Mouse (Mus musculus) B cell, adult (primary cell): Measurements from ENCODE around the gene Ndufs2. TPM values are rescaled to one million over a fixed set of nuclear protein-coding genes. Genes with fewer than 3 reads are reported as not detected.

Experiments
- total RNA-seq: library from RNA; stranded (reverse); gene quantifications from 4 replicates; pipeline ENCODE4 v1.2.4, GENCODE M21; 2023; ENCODE audit not compliant: inconsistent age

The Ndufs2 gene
- total RNA-seq: 120 to 147 TPM (median 125 TPM) in 4 replicates

GRCm38 (mm10) chr1:171250680-171251593 lies at the start of gene Ndufs2:
Gene Ndufs2, minus strand, starts transcription at chr1:171251388.

GRCm38 (mm10) chr1:171294298-171295062 lies 43.3 kb upstream of the Ndufs2 start, which contains the start of gene Ufc1:
Gene Ufc1, minus strand, starts transcription at chr1:171295024.

GRCm38 (mm10) chr1:171287136-171288081 lies 36.2 kb upstream of the Ndufs2 start, which contains the start of gene Usp21:
Gene Usp21, minus strand, starts transcription at chr1:171287991.

GRCm38 (mm10) chr1:171280916-171281527 lies 29.8 kb upstream of the Ndufs2 start, which contains the start of gene Ppox:
Gene Ppox, minus strand, starts transcription at chr1:171281186.

GRCm38 (mm10) chr1:171269848-171270572 lies 18.8 kb upstream of the Ndufs2 start, which contains the start of gene B4galt3:
Gene B4galt3, plus strand, starts transcription at chr1:171270328.

GRCm38 (mm10) chr1:171249913-171250600 lies 1.1 kb downstream of the Ndufs2 start, which contains the start of gene Adamts4:
Gene Adamts4, plus strand, starts transcription at chr1:171250421.

GRCm38 (mm10) chr1:171234126-171234525 lies 17.1 kb downstream of the Ndufs2 start, which contains the start of gene Fcer1g:
Gene Fcer1g, minus strand, starts transcription at chr1:171234365.

GRCm38 (mm10) chr1:171224857-171225256 lies 26.3 kb downstream of the Ndufs2 start, which contains the start of gene Apoa2:
Gene Apoa2, plus strand, starts transcription at chr1:171225054.

GRCm38 (mm10) chr1:171222238-171223155 lies 28.7 kb downstream of the Ndufs2 start, which contains the start of gene Tomm40l:
Gene Tomm40l, minus strand, starts transcription at chr1:171222514.

GRCm38 (mm10) chr1:171213801-171214496 lies 37.2 kb downstream of the Ndufs2 start, which contains the start of gene Nr1i3:
Gene Nr1i3, plus strand, starts transcription at chr1:171213970.

GRCm38 (mm10) chr1:171195887-171196397 lies 55.2 kb downstream of the Ndufs2 start, which contains the start of gene Pcp4l1:
Gene Pcp4l1, minus strand, starts transcription at chr1:171196268.

Other genes with a start within 250 kb of the Ndufs2 start
- 0.42 to 1.5 TPM (median 1.0 TPM) in 4 replicates for gene Fcgr4, start 232.5 kb downstream of the Ndufs2 start, total RNA-seq
- 1.7 to 2.7 TPM (median 2.1 TPM) in 4 replicates for gene Fcgr3, start 186.5 kb downstream of the Ndufs2 start, total RNA-seq
- gene Cfap126, start 137.5 kb downstream of the Ndufs2 start, total RNA-seq: 0.67 to 2.6 TPM (median 1.1 TPM) in 4 replicates
- gene Sdhc, start 100.8 kb downstream of the Ndufs2 start, total RNA-seq: 89.4 to 111 TPM (median 94.1 TPM) in 4 replicates
- not detected in 4 replicates for gene Mpz, start 100.7 kb downstream of the Ndufs2 start, total RNA-seq
- gene Pcp4l1, start 55.1 kb downstream of the Ndufs2 start, total RNA-seq: not detected in 4 replicates
- not detected in 4 replicates for gene Nr1i3, start 37.4 kb downstream of the Ndufs2 start, total RNA-seq
- 21.8 to 26.5 TPM (median 24.2 TPM) in 4 replicates for gene Tomm40l, start 28.9 kb downstream of the Ndufs2 start, total RNA-seq
- gene Apoa2, start 26.3 kb downstream of the Ndufs2 start, total RNA-seq: not detected in 4 replicates
- 4.7 to 12.2 TPM (median 7.7 TPM) in 4 replicates for gene Fcer1g, start 17.0 kb downstream of the Ndufs2 start, total RNA-seq
- gene Adamts4, start 967 bp downstream of the Ndufs2 start, total RNA-seq: not detected in 4 replicates
- gene B4galt3, start 18.9 kb upstream of the Ndufs2 start, total RNA-seq: 79.8 to 117 TPM (median 101 TPM) in 4 replicates
- 60.4 to 71.5 TPM (median 66.1 TPM) in 4 replicates for gene Ppox, start 29.8 kb upstream of the Ndufs2 start, total RNA-seq
- gene Usp21, start 36.6 kb upstream of the Ndufs2 start, total RNA-seq: 48.5 to 60.7 TPM (median 55.3 TPM) in 4 replicates
- 44.8 to 53.1 TPM (median 48.1 TPM) in 4 replicates for gene Ufc1, start 43.6 kb upstream of the Ndufs2 start, total RNA-seq
- gene Dedd, start 77.8 kb upstream of the Ndufs2 start, total RNA-seq: 31.3 to 39.4 TPM (median 34.5 TPM) in 4 replicates
- 26.8 to 31.8 TPM (median 28.6 TPM) in 4 replicates for gene Nit1, start 94.3 kb upstream of the Ndufs2 start, total RNA-seq
- gene Pfdn2, start 94.3 kb upstream of the Ndufs2 start, total RNA-seq: 67.5 to 78.8 TPM (median 74.9 TPM) in 4 replicates
- gene Klhdc9, start 109.4 kb upstream of the Ndufs2 start, total RNA-seq: 0.32 to 0.58 TPM (median 0.45 TPM) in 4 replicates
- gene Nectin4, start 118.7 kb upstream of the Ndufs2 start, total RNA-seq: 0.21 to 0.58 TPM (median 0.45 TPM) in 4 replicates
- 295 to 311 TPM (median 296 TPM) in 4 replicates for gene Arhgap30, start 137.6 kb upstream of the Ndufs2 start, total RNA-seq
- 168 to 206 TPM (median 179 TPM) in 4 replicates for gene Usf1, start 159.9 kb upstream of the Ndufs2 start, total RNA-seq
- gene Tstd1, start 167.5 kb upstream of the Ndufs2 start, total RNA-seq: 6.4 to 19.0 TPM (median 10.9 TPM) in 4 replicates
- gene F11r, start 186.1 kb upstream of the Ndufs2 start, total RNA-seq: 0.27 to 1.3 TPM (median 0.89 TPM) in 4 replicates